Mouse (Mus musculus) forebrain, postnatal 0 days (tissue): Measurements from ENCODE around the gene Ksr2. TPM values are rescaled to one million over a fixed set of nuclear protein-coding genes. Genes with fewer than 3 reads are reported as not detected.

ENCODE experiments used
- ATAC-seq: fragments of 200-750 bp; cut with Nextera tagmentation; 2 replicates; pipeline ENCODE4 v1.8.0; 2017; ENCODE audit warnings: mild to moderate bottlenecking, moderate library complexity
- DNase-seq: peaks from one replicate; pipeline ENCODE4 v3.0.0-alpha.2; 2015
- H3K27ac ChIP-seq: fragments of 300-500 bp; sonication (generic); 2 replicates; pipeline ENCODE4 v1.5.1; 2014; ENCODE audit warnings: low read depth, mild to moderate bottlenecking, antibody characterized with exemption, low read length, moderate library complexity, mixed read lengths
- H3K27me3 ChIP-seq: fragments of 300-500 bp; sonication (generic); 2 replicates; pipeline ENCODE4 v1.6.1; 2014; ENCODE audit warnings: mild to moderate bottlenecking, low read length, mixed read lengths; ENCODE audit not compliant: insufficient read depth
- H3K36me3 ChIP-seq: fragments of 300-500 bp; sonication (generic); 2 replicates; pipeline ENCODE4 v1.6.1; 2014; ENCODE audit warnings: mild to moderate bottlenecking, moderate library complexity; ENCODE audit not compliant: insufficient read depth
- H3K4me1 ChIP-seq: fragments of 300-500 bp; sonication (generic); 2 replicates; pipeline ENCODE4 v1.6.1; 2014; ENCODE audit warnings: antibody characterized with exemption; ENCODE audit not compliant: insufficient read depth
- H3K4me2 ChIP-seq: fragments of 300-500 bp; sonication (generic); 2 replicates; pipeline ENCODE4 v1.6.1; 2014; ENCODE audit warnings: low read depth, mild to moderate bottlenecking, moderate library complexity
- H3K4me3 ChIP-seq: fragments of 300-500 bp; sonication (generic); 2 replicates; pipeline ENCODE4 v1.5.1; 2014; ENCODE audit warnings: low read depth, low read length, mixed read lengths
- H3K9ac ChIP-seq: fragments of 300-500 bp; sonication (generic); 2 replicates; pipeline ENCODE4 v1.6.1; 2014; ENCODE audit warnings: mild to moderate bottlenecking
- H3K9me3 ChIP-seq: fragments of 300-500 bp; sonication (generic); 2 replicates; pipeline ENCODE4 v1.6.1; 2016; ENCODE audit warnings: low read length
- CTCF ChIP-seq: sonication (generic); IDR thresholded peaks from 2 replicates; pipeline ENCODE4 v1.5.1; 2016; ENCODE audit warnings: antibody characterized with exemption, control low read depth, low read depth
- WGBS: fragments of 180-500 bp; shearing (Covaris S2); extraction: QIAGEN DNeasy Blood & Tissue Kit; methylation state at CpG from one replicate; pipeline ENCODE4 v1.1.7; 2014; 5-methylcytosine and 5-hydroxymethylcytosine counted together
- polyA plus RNA-seq: library from polyadenylated mRNA; unstranded; fragments of >200 nt; fragmentation: Nextera tagmentation; extraction: Ambion mirVana; gene quantifications from 2 replicates; pipeline ENCODE4 v1.2.1, GENCODE M21; 2015
- total RNA-seq: library from RNA; depleted of rRNA; stranded (reverse); fragments of >200 nt; gene quantifications from 2 replicates; pipeline ENCODE4 v1.2.3, GENCODE M21; 2014

Gene Ksr2
- total and polyA plus RNA-seq, 2 experiments from 2014 or later: 5.4 to 9.2 TPM

- ATAC-seq (no peak), DNase-seq (no peak)
- no peak for TF ChIP-seq CTCF
- Histone ChIP-seq H3K4me3 (no peak overlapping the region), H3K27ac (no peak overlapping the region), H3K4me1 (no peaks in the 10 kb centered on the region), H3K9ac (no peak overlapping the region), H3K36me3 (no peaks in the 10 kb centered on the region), H3K27me3 (no peaks in the 10 kb centered on the region), H3K4me2 (no peak overlapping the region), H3K9me3 (no peaks in the 10 kb centered on the region)
- WGBS: 69% methylated on average over 6 of the region's 6 CpGs
Observed at GRCm38 (mm10) chr5:117781178-117781577, 367.4 kb downstream of the Ksr2 start.

- Histone ChIP-seq H3K9me3 (no peaks in the 10 kb centered on the region), H3K9ac (no peak overlapping the region), H3K4me2 (no peak overlapping the region), H3K27me3 (no peaks in the 10 kb centered on the region), H3K4me3 (no peak overlapping the region), H3K4me1 (no peaks in the 10 kb centered on the region), H3K27ac (no peak overlapping the region), H3K36me3 (no peaks in the 10 kb centered on the region)
- ATAC-seq (no peak), DNase-seq (no peak)
- WGBS: 71% methylated on average over 6 of the region's 6 CpGs
- TF ChIP-seq CTCF: no peak
Observed at GRCm38 (mm10) chr5:117790071-117790470, 376.3 kb downstream of the Ksr2 start.

GRCm38 (mm10) chr5:117791875-117792274 is 378.1 kb downstream of the Ksr2 start:
- WGBS: 57% methylated on average over 14 of the region's 14 CpGs
- no peak overlapping the region for H3K4me3 ChIP-seq
- H3K4me1 ChIP-seq: no peaks in the 10 kb centered on the region
- peak; percentile 32 for DNase-seq
- H3K27me3 ChIP-seq: no peaks in the 10 kb centered on the region
- TF ChIP-seq CTCF: no peak
- H3K9ac ChIP-seq: no peak overlapping the region
- no peaks in the 10 kb centered on the region for H3K36me3 ChIP-seq
- no peak overlapping the region for H3K4me2 ChIP-seq
- no peaks in the 10 kb centered on the region for H3K9me3 ChIP-seq
- no peak overlapping the region for H3K27ac ChIP-seq
- ATAC-seq: peak; percentile 53

- no peak for ATAC-seq
- H3K27ac ChIP-seq: no peak overlapping the region
- no peak overlapping the region for H3K4me3 ChIP-seq
- H3K4me1 ChIP-seq: no peaks in the 10 kb centered on the region
- H3K4me2 ChIP-seq: no peak overlapping the region
- DNase-seq: no peak
- H3K36me3 ChIP-seq: no peaks in the 10 kb centered on the region
- H3K9ac ChIP-seq: no peak overlapping the region
- no peaks in the 10 kb centered on the region for H3K9me3 ChIP-seq
- TF ChIP-seq CTCF: no peak
- 72% methylated on average over 9 of the region's 9 CpGs for WGBS
- H3K27me3 ChIP-seq: no peaks in the 10 kb centered on the region
Observed at GRCm38 (mm10) chr5:117800849-117801248, 387.0 kb downstream of the Ksr2 start.

- H3K4me3 ChIP-seq: no peak overlapping the region
- no peaks in the 10 kb centered on the region for H3K27me3 ChIP-seq
- H3K4me2 ChIP-seq: no peak overlapping the region
- WGBS: 82% methylated on average over 11 of the region's 11 CpGs
- ATAC-seq (no peak), DNase-seq (no peak)
- no peak overlapping the region for H3K27ac ChIP-seq
- H3K36me3 ChIP-seq: no peaks in the 10 kb centered on the region
- no peak for TF ChIP-seq CTCF
- no peaks in the 10 kb centered on the region for H3K4me1 ChIP-seq
- H3K9ac ChIP-seq: no peak overlapping the region
- no peaks in the 10 kb centered on the region for H3K9me3 ChIP-seq
Observed at GRCm38 (mm10) chr5:117802071-117802521, 388.3 kb downstream of the Ksr2 start.

- Histone ChIP-seq H3K27me3 (no peaks in the 10 kb centered on the region), H3K4me2 (no peak overlapping the region), H3K36me3 (no peaks in the 10 kb centered on the region), H3K9me3 (no peaks in the 10 kb centered on the region), H3K4me3 (no peak overlapping the region), H3K27ac (no peak overlapping the region), H3K9ac (no peak overlapping the region), H3K4me1 (no peaks in the 10 kb centered on the region)
- ATAC-seq (no peak), DNase-seq (no peak)
- WGBS: 55% methylated on average over 7 of the region's 7 CpGs
- no peak for TF ChIP-seq CTCF
Observed at GRCm38 (mm10) chr5:117803551-117803950, 389.8 kb downstream of the Ksr2 start.

- Histone ChIP-seq H3K27ac (no peak overlapping the region), H3K27me3 (no peaks in the 10 kb centered on the region), H3K4me2 (no peak overlapping the region), H3K36me3 (no peaks in the 10 kb centered on the region), H3K9ac (no peak overlapping the region), H3K4me3 (no peak overlapping the region), H3K9me3 (no peaks in the 10 kb centered on the region), H3K4me1 (no peaks in the 10 kb centered on the region)
- DNase-seq (no peak), ATAC-seq (no peak)
- TF ChIP-seq CTCF: no peak
- 87% methylated on average over 7 of the region's 7 CpGs for WGBS
Observed at GRCm38 (mm10) chr5:117810930-117811329, 397.1 kb downstream of the Ksr2 start.

GRCm38 (mm10) chr5:117818800-117819199 is 405.0 kb downstream of the Ksr2 start:
- DNase-seq: no peak
- H3K9me3 ChIP-seq: no peaks in the 10 kb centered on the region
- no peak overlapping the region for H3K9ac ChIP-seq
- 87% methylated on average over 6 of the region's 6 CpGs for WGBS
- ATAC-seq: no peak
- H3K27ac ChIP-seq: no peak overlapping the region
- H3K4me3 ChIP-seq: no peak overlapping the region
- no peaks in the 10 kb centered on the region for H3K4me1 ChIP-seq
- no peaks in the 10 kb centered on the region for H3K36me3 ChIP-seq
- H3K4me2 ChIP-seq: no peak overlapping the region
- H3K27me3 ChIP-seq: no peaks in the 10 kb centered on the region
- TF ChIP-seq CTCF: no peak
